Mouse (Mus musculus): ENCODE results near the gene Rce1.

GRCm38 (mm10) chr19:4619461-4619860 is 6.0 kb downstream of the Rce1 start:
- TF ChIP-seq CTCF (conservative IDR thresholded peaks at IDR 0.05; ENCODE audit: low read length) (no peak), NANOG (IDR thresholded peaks at IDR 0.05; ENCODE audit: borderline replicate concordance, low read length) (no peak)

Measured in E14TG2a.4 (cell line).